Mouse (Mus musculus): ENCODE results near the gene Nr2e3. TPM values are rescaled to one million over a fixed set of nuclear protein-coding genes. Genes with fewer than 3 reads are reported as not detected.

The Nr2e3 gene
- total and polyA plus RNA-seq, 3 experiments = 0.27 TPM; not detected in 2

GRCm38 (mm10) chr9:59930248-59930647 lies 30.2 kb downstream of the Nr2e3 start:
- no peak for DNase-seq (ENCODE audit: low spot score)

GRCm38 (mm10) chr9:59914761-59915160 lies 45.7 kb downstream of the Nr2e3 start:
- ATAC-seq (ENCODE audit: extremely low read depth, insufficient number of reproducible peaks, low FRiP score, poor library complexity, severe bottlenecking) (no peak), DNase-seq (ENCODE audit: low spot score) (no peak)
- no peaks in the 10 kb centered on the region for H3K4me1 ChIP-seq (ENCODE audit: insufficient read depth, low read depth, low read length)

More at GRCm38 (mm10) chr9:59930248-59930647, 30.2 kb downstream of the Nr2e3 start:
- TF ChIP-seq GATA2 (IDR thresholded peaks at IDR 0.05; ENCODE audit: borderline replicate concordance, low read depth, low read length) = no peak
- TF ChIP-seq CTCF (IDR thresholded peaks at IDR 0.05; ENCODE audit: low read depth, low read length) = no peak
- TF ChIP-seq POLR2AphosphoS5 (IDR thresholded peaks at IDR 0.05; ENCODE audit: insufficient replicate concordance, low read depth, low read length) = no peak
- no peak for TF ChIP-seq GATA1 (IDR thresholded peaks at IDR 0.05; ENCODE audit: borderline replicate concordance, low read length)
- no peak for TF ChIP-seq TAL1 (conservative IDR thresholded peaks at IDR 0.05; ENCODE audit: low read depth, low read length)
- peaks cover 2% of the 10 kb centered on the region for H3K36me3 ChIP-seq (replicated peaks)
- no peak overlapping the region for H3K4me3 ChIP-seq (ENCODE audit: low read depth, low read length)
- peaks cover 2% of the 10 kb centered on the region; the same call in 1 of the 2 replicates for H3K27me3 ChIP-seq (ENCODE audit: insufficient read depth, low read length)
- no peaks in the 10 kb centered on the region for H3K9me3 ChIP-seq (replicated peaks)
- H3K4me1 ChIP-seq (ENCODE audit: insufficient read depth, low read depth, low read length) = no peaks in the 10 kb centered on the region
- no peak for ATAC-seq (ENCODE audit: extremely low read depth, insufficient number of reproducible peaks, low FRiP score, poor library complexity, severe bottlenecking)

DNA sequence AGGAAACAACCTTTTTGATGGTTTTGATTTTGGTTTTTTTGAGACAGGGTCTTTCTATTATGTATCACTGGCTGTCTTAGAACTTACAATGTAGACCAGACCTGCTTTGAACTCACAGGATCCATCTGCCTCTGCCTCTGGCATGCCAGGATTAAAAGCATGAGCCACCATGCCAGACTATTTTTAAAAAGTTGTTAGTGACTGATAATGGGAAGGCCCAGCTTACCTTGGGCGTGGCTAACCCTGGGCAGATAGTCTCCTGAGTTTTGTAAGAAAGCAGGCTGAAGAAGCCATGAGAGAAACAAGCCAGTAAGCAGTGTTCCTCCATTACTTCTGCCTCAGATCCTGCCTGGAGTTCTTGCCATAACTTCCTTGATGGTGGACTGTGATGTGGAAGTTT lies 57.1 kb downstream of the Nr2e3 start:
- Histone ChIP-seq H3K4me1 (ENCODE audit: insufficient read depth, low read depth, low read length) (no peaks in the 10 kb centered on the region), H3K27me3 (ENCODE audit: insufficient read depth, low read length) (no peaks in the 10 kb centered on the region), H3K4me3 (ENCODE audit: low read depth, low read length) (no peak overlapping the region), H3K9me3 (replicated peaks) (no peaks in the 10 kb centered on the region), H3K36me3 (replicated peaks) (peaks cover 7% of the 10 kb centered on the region)
- TF ChIP-seq CTCF (IDR thresholded peaks at IDR 0.05; ENCODE audit: low read depth, low read length) = no peak
- no peak for TF ChIP-seq GATA1 (IDR thresholded peaks at IDR 0.05; ENCODE audit: borderline replicate concordance, low read length)
- TF ChIP-seq TAL1 (conservative IDR thresholded peaks at IDR 0.05; ENCODE audit: low read depth, low read length) = no peak
- no peak for TF ChIP-seq GATA2 (IDR thresholded peaks at IDR 0.05; ENCODE audit: borderline replicate concordance, low read depth, low read length)
- TF ChIP-seq POLR2AphosphoS5 (IDR thresholded peaks at IDR 0.05; ENCODE audit: insufficient replicate concordance, low read depth, low read length) = no peak
- ATAC-seq (ENCODE audit: extremely low read depth, insufficient number of reproducible peaks, low FRiP score, poor library complexity, severe bottlenecking) = no peak
- DNase-seq (ENCODE audit: low spot score) = no peak

More at GRCm38 (mm10) chr9:59914761-59915160, 45.7 kb downstream of the Nr2e3 start:
- TF ChIP-seq TAL1 (conservative IDR thresholded peaks at IDR 0.05; ENCODE audit: low read depth, low read length) = no peak
- TF ChIP-seq CTCF (IDR thresholded peaks at IDR 0.05; ENCODE audit: low read depth, low read length) = no peak
- no peak for TF ChIP-seq GATA1 (IDR thresholded peaks at IDR 0.05; ENCODE audit: borderline replicate concordance, low read length)
- TF ChIP-seq POLR2AphosphoS5 (IDR thresholded peaks at IDR 0.05; ENCODE audit: insufficient replicate concordance, low read depth, low read length) = no peak
- TF ChIP-seq GATA2 (IDR thresholded peaks at IDR 0.05; ENCODE audit: borderline replicate concordance, low read depth, low read length) = no peak
- no peak overlapping the region for H3K4me3 ChIP-seq (ENCODE audit: low read depth, low read length)
- H3K36me3 ChIP-seq (replicated peaks) = peaks cover 7% of the 10 kb centered on the region
- no peaks in the 10 kb centered on the region for H3K9me3 ChIP-seq (replicated peaks)
- no peaks in the 10 kb centered on the region for H3K27me3 ChIP-seq (ENCODE audit: insufficient read depth, low read length)

Other genes starting within 250 kb of the Nr2e3 start
- 23.1 and 27.1 TPM in 2 replicates for gene Senp8, start 209.9 kb downstream of the Nr2e3 start, total RNA-seq (2014; fragmentation: Nextera tagmentation)
- 14.5 and 15.0 TPM in 2 replicates for gene Senp8, start 209.9 kb downstream of the Nr2e3 start, total RNA-seq (2017)
- 0.33 and 0.43 TPM in 2 replicates for gene Senp8, start 209.9 kb downstream of the Nr2e3 start, polyA plus RNA-seq (2012)
- 32.2 and 35.7 TPM in 2 replicates for gene Myo9a, start 209.8 kb downstream of the Nr2e3 start, total RNA-seq (2014; fragmentation: Nextera tagmentation)
- gene Myo9a, start 209.8 kb downstream of the Nr2e3 start, total RNA-seq (2017) = 25.7 and 27.4 TPM in 2 replicates
- gene Myo9a, start 209.8 kb downstream of the Nr2e3 start, polyA plus RNA-seq (2012) = 0.67 and 0.82 TPM in 2 replicates